Mouse (Mus musculus): ENCODE data around the gene Galnt7. TPM values are rescaled to one million over a fixed set of nuclear protein-coding genes. Genes with fewer than 3 reads are reported as not detected.

Gene Galnt7
- polyA plus RNA-seq, 1 experiment from 2014 or later, result 3.7 TPM

- H3K9ac ChIP-seq (ENCODE audit: low read depth, low read length), result no peak overlapping the region
- H3K27me3 ChIP-seq (ENCODE audit: control insufficient read depth, insufficient read depth, low read depth, low read length), result no peaks in the 10 kb centered on the region
- H3K4me1 ChIP-seq (ENCODE audit: control insufficient read depth, low read depth, low read length), result no peaks in the 10 kb centered on the region
- H3K27ac ChIP-seq (ENCODE audit: low read length), result no peak overlapping the region
- WGBS (ENCODE audit: insufficient replicate concordance), result 72% methylated on average over 3 of the region's 3 CpGs
- no peaks in the 10 kb centered on the region for H3K9me3 ChIP-seq (replicated peaks; ENCODE audit: control insufficient read depth, low read length)
- H3K36me3 ChIP-seq (ENCODE audit: control insufficient read depth, insufficient read depth), result no peaks in the 10 kb centered on the region
- no peak for ATAC-seq (ENCODE audit: low read depth)
- H3K4me2 ChIP-seq (ENCODE audit: low read depth, low read length), result no peak overlapping the region
- H3K4me3 ChIP-seq (ENCODE audit: low read depth, low read length), result no peak overlapping the region
These were observed 106.0 kb downstream of the Galnt7 start for GRCm38 (mm10) chr8:57546834-57547233.

DNA sequence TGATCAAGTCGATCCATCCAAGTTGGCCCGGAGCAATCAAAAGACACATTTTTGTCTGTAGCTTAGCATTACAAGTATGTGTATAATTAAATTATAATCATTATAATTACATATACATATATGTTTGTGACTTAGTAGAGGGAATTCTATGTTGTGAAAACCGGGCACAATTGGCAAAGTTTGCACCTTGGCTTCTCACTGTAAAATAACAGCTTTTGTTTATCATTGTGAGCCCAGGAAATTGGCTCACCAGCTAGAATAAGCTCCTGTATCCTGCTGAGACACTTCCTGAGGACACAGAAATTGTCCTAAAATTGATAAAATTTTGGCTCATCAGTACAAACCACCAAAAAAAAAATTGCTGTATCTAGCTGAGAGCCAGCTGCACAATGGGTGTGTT lies 106.4 kb downstream of the Galnt7 start:
- Histone ChIP-seq H3K27me3 (ENCODE audit: control insufficient read depth, insufficient read depth, low read depth, low read length) (no peaks in the 10 kb centered on the region), H3K4me3 (ENCODE audit: low read depth, low read length) (no peak overlapping the region), H3K4me1 (ENCODE audit: control insufficient read depth, low read depth, low read length) (no peaks in the 10 kb centered on the region), H3K27ac (ENCODE audit: low read length) (no peak overlapping the region), H3K4me2 (ENCODE audit: low read depth, low read length) (no peak overlapping the region), H3K36me3 (ENCODE audit: control insufficient read depth, insufficient read depth) (no peaks in the 10 kb centered on the region), H3K9me3 (replicated peaks; ENCODE audit: control insufficient read depth, low read length) (no peaks in the 10 kb centered on the region), H3K9ac (ENCODE audit: low read depth, low read length) (no peak overlapping the region)
- 72% methylated on average over 3 of the region's 3 CpGs for WGBS (ENCODE audit: insufficient replicate concordance)
- ATAC-seq (ENCODE audit: low read depth), result no peak

GRCm38 (mm10) chr8:57541405-57541804 lies 111.4 kb downstream of the Galnt7 start:
- no peak overlapping the region for H3K4me3 ChIP-seq (ENCODE audit: low read depth, low read length)
- no peak for ATAC-seq (ENCODE audit: low read depth)
- WGBS (ENCODE audit: insufficient replicate concordance), result 66% methylated on average over 9 of the region's 9 CpGs
- no peaks in the 10 kb centered on the region for H3K9me3 ChIP-seq (replicated peaks; ENCODE audit: control insufficient read depth, low read length)
- H3K4me1 ChIP-seq (ENCODE audit: control insufficient read depth, low read depth, low read length), result no peaks in the 10 kb centered on the region
- no peak overlapping the region for H3K27ac ChIP-seq (ENCODE audit: low read length)
- no peak overlapping the region for H3K9ac ChIP-seq (ENCODE audit: low read depth, low read length)
- no peaks in the 10 kb centered on the region for H3K27me3 ChIP-seq (ENCODE audit: control insufficient read depth, insufficient read depth, low read depth, low read length)
- H3K4me2 ChIP-seq (ENCODE audit: low read depth, low read length), result no peak overlapping the region
- H3K36me3 ChIP-seq (ENCODE audit: control insufficient read depth, insufficient read depth), result no peaks in the 10 kb centered on the region

DNA sequence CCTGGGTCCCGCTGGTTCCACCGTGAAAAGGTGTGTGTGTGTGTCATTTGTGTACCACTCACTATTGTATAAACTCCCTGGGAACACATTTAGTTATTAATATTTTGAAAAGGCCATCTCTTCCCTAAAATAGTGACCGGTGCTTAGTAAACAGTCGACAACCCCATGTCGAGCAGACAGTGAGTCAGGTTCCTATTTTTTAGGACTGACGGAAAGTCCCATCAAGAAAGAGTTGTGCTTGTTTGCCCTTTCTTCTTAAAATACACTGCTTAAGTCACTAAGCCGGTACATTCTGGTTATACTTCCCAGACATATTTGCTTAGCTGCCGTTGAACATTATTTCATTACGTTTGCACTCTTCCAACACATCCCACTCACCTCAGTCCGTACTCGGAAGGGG lies 111.9 kb downstream of the Galnt7 start:
- 82% methylated on average over 11 of the region's 11 CpGs for WGBS (ENCODE audit: insufficient replicate concordance)

DNA sequence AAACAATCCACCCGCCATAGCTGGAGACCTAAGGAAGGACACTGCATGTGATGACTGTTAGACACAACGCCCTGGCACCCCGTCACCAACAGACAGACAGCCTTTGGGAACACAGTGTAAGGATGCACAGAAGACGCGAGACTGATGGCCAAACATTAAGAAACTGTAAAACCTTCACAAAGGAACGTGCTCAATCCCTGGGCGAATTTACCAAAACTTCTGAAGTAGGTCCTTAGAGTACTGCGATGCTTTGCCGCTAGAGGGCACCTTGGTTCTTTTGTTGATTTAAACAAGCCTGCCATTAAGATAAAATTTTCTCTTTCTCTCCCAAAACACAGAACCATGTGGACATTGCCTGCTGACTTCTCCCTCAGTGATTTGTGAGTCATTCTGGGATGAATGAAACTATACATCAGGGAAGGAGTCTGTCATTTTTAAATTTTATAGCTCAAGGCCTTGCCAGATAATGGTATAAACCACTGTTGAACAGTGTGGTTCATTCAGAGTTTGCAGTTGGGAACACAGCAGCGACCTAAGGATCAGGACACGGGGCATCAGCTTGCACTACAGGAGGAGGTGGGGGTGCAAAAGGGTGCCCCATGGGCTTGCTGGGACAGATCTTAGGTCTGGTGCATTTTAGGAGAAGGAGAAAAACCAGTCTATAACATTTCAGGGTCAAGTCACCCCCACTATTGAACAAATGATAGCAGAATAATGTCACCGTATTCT lies 112.6 kb downstream of the Galnt7 start:
- H3K9me3 ChIP-seq (replicated peaks; ENCODE audit: control insufficient read depth, low read length), result no peaks in the 10 kb centered on the region
- no peak for ATAC-seq (ENCODE audit: low read depth)
- 41% methylated on average over 12 of the region's 12 CpGs for WGBS (ENCODE audit: insufficient replicate concordance)
- no peaks in the 10 kb centered on the region; the same call in 1 of the 2 replicates for H3K36me3 ChIP-seq (ENCODE audit: control insufficient read depth, insufficient read depth)
- no peak overlapping the region for H3K27ac ChIP-seq (ENCODE audit: low read length)
- no peaks in the 10 kb centered on the region for H3K27me3 ChIP-seq (ENCODE audit: control insufficient read depth, insufficient read depth, low read depth, low read length)
- no peak overlapping the region for H3K4me2 ChIP-seq (ENCODE audit: low read depth, low read length)
- H3K4me3 ChIP-seq (ENCODE audit: low read depth, low read length), result no peak overlapping the region
- H3K9ac ChIP-seq (ENCODE audit: low read depth, low read length), result no peak overlapping the region
- H3K4me1 ChIP-seq (ENCODE audit: control insufficient read depth, low read depth, low read length), result no peaks in the 10 kb centered on the region

More for the DNA sequence above, 111.9 kb downstream of the Galnt7 start:
- Histone ChIP-seq H3K36me3 (ENCODE audit: control insufficient read depth, insufficient read depth) (no peaks in the 10 kb centered on the region; the same call in 1 of the 2 replicates), H3K4me3 (ENCODE audit: low read depth, low read length) (no peak overlapping the region), H3K9ac (ENCODE audit: low read depth, low read length) (no peak overlapping the region), H3K4me2 (ENCODE audit: low read depth, low read length) (no peak overlapping the region), H3K27me3 (ENCODE audit: control insufficient read depth, insufficient read depth, low read depth, low read length) (no peaks in the 10 kb centered on the region), H3K9me3 (replicated peaks; ENCODE audit: control insufficient read depth, low read length) (no peaks in the 10 kb centered on the region), H3K27ac (ENCODE audit: low read length) (no peak overlapping the region), H3K4me1 (ENCODE audit: control insufficient read depth, low read depth, low read length) (no peaks in the 10 kb centered on the region)
- no peak for ATAC-seq (ENCODE audit: low read depth)

DNA sequence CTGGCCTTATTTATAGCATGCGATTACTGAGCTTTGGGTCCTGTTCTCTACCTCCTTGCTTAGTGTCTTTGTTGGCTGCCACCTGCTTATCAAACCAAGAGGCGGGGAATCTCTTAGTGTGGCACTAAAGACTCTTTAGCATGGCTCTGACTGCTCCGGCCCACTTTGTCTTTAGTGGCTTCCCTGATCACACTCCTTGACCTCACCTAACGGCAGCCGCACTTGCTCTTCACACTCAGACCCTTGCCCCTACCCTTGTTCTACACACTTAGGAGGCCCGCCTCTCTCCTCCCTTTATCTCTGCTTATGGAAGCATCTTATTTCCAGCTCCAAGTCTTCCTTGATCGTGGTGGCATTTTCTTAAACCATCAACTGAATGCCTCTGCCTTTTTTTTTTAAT lies 114.2 kb downstream of the Galnt7 start:
- no peaks in the 10 kb centered on the region for H3K27me3 ChIP-seq (ENCODE audit: control insufficient read depth, insufficient read depth, low read depth, low read length)
- no peak overlapping the region for H3K4me2 ChIP-seq (ENCODE audit: low read depth, low read length)
- no peaks in the 10 kb centered on the region for H3K9me3 ChIP-seq (replicated peaks; ENCODE audit: control insufficient read depth, low read length)
- H3K4me1 ChIP-seq (ENCODE audit: control insufficient read depth, low read depth, low read length), result no peaks in the 10 kb centered on the region
- H3K9ac ChIP-seq (ENCODE audit: low read depth, low read length), result no peak overlapping the region
- H3K27ac ChIP-seq (ENCODE audit: low read length), result no peak overlapping the region
- 75% methylated on average over 7 of the region's 7 CpGs for WGBS (ENCODE audit: insufficient replicate concordance)
- no peaks in the 10 kb centered on the region; the same call in 1 of the 2 replicates for H3K36me3 ChIP-seq (ENCODE audit: control insufficient read depth, insufficient read depth)
- H3K4me3 ChIP-seq (ENCODE audit: low read depth, low read length), result no peak overlapping the region
- no peak for ATAC-seq (ENCODE audit: low read depth)

- Histone ChIP-seq H3K9ac (ENCODE audit: low read depth, low read length) (no peak overlapping the region), H3K4me2 (ENCODE audit: low read depth, low read length) (no peak overlapping the region), H3K4me3 (ENCODE audit: low read depth, low read length) (no peak overlapping the region), H3K4me1 (ENCODE audit: control insufficient read depth, low read depth, low read length) (no peaks in the 10 kb centered on the region), H3K27ac (ENCODE audit: low read length) (no peak overlapping the region), H3K9me3 (replicated peaks; ENCODE audit: control insufficient read depth, low read length) (no peaks in the 10 kb centered on the region), H3K27me3 (ENCODE audit: control insufficient read depth, insufficient read depth, low read depth, low read length) (no peaks in the 10 kb centered on the region), H3K36me3 (ENCODE audit: control insufficient read depth, insufficient read depth) (no peaks in the 10 kb centered on the region; the same call in 1 of the 2 replicates)
- WGBS (ENCODE audit: insufficient replicate concordance), result 71% methylated on average over 6 of the region's 6 CpGs
- ATAC-seq (ENCODE audit: low read depth), result no peak
These were observed 116.7 kb downstream of the Galnt7 start for GRCm38 (mm10) chr8:57536167-57536566.

GRCm38 (mm10) chr8:57534495-57534894 lies 118.3 kb downstream of the Galnt7 start:
- Histone ChIP-seq H3K36me3 (ENCODE audit: control insufficient read depth, insufficient read depth) (no peaks in the 10 kb centered on the region; the same call in 1 of the 2 replicates), H3K9me3 (replicated peaks; ENCODE audit: control insufficient read depth, low read length) (no peaks in the 10 kb centered on the region), H3K4me3 (ENCODE audit: low read depth, low read length) (no peak overlapping the region), H3K27ac (ENCODE audit: low read length) (no peak overlapping the region), H3K4me1 (ENCODE audit: control insufficient read depth, low read depth, low read length) (no peaks in the 10 kb centered on the region; the same call in 1 of the 2 replicates), H3K4me2 (ENCODE audit: low read depth, low read length) (no peak overlapping the region), H3K9ac (ENCODE audit: low read depth, low read length) (no peak overlapping the region), H3K27me3 (ENCODE audit: control insufficient read depth, insufficient read depth, low read depth, low read length) (no peaks in the 10 kb centered on the region)
- 77% methylated on average over 4 of the region's 4 CpGs for WGBS (ENCODE audit: insufficient replicate concordance)
- no peak for ATAC-seq (ENCODE audit: low read depth)

GRCm38 (mm10) chr8:57533106-57533505 lies 119.7 kb downstream of the Galnt7 start:
- H3K9ac ChIP-seq (ENCODE audit: low read depth, low read length), result no peak overlapping the region
- no peak overlapping the region for H3K4me3 ChIP-seq (ENCODE audit: low read depth, low read length)
- H3K9me3 ChIP-seq (replicated peaks; ENCODE audit: control insufficient read depth, low read length), result no peaks in the 10 kb centered on the region
- WGBS (ENCODE audit: insufficient replicate concordance), result 74% methylated on average over 4 of the region's 4 CpGs
- H3K4me1 ChIP-seq (ENCODE audit: control insufficient read depth, low read depth, low read length), result no peaks in the 10 kb centered on the region; the same call in 1 of the 2 replicates
- no peak overlapping the region for H3K4me2 ChIP-seq (ENCODE audit: low read depth, low read length)
- ATAC-seq (ENCODE audit: low read depth), result no peak
- no peaks in the 10 kb centered on the region for H3K27me3 ChIP-seq (ENCODE audit: control insufficient read depth, insufficient read depth, low read depth, low read length)
- H3K36me3 ChIP-seq (ENCODE audit: control insufficient read depth, insufficient read depth), result no peaks in the 10 kb centered on the region; the same call in 1 of the 2 replicates
- H3K27ac ChIP-seq (ENCODE audit: low read length), result no peak overlapping the region

Data from liver, embryonic 16.5 days (tissue).